Mouse (Mus musculus) G1E (cell line): ENCODE measurements around the gene Rai14.

Experiments
- CTCF ChIP-seq: IDR thresholded peaks from 2 replicates; pipeline ENCODE4 v1.5.1; 2012; ENCODE audit warnings: low read depth, low read length, inconsistent platforms, mixed read lengths
- GATA1 ChIP-seq: IDR thresholded peaks from 2 replicates; pipeline ENCODE4 v1.6.1; 2012; ENCODE audit warnings: borderline replicate concordance, low read length, inconsistent platforms, mixed read lengths
- GATA2 ChIP-seq: IDR thresholded peaks from 2 replicates; pipeline ENCODE4 v1.6.1; 2012; ENCODE audit warnings: low read depth, low read length, inconsistent platforms, borderline replicate concordance
- POLR2AphosphoS5 ChIP-seq: IDR thresholded peaks from 2 replicates; pipeline ENCODE4 v1.6.1; 2012; ENCODE audit warnings: low read depth, low read length, inconsistent platforms; ENCODE audit not compliant: insufficient replicate concordance
- TAL1 ChIP-seq: conservative IDR thresholded peaks from 2 replicates; pipeline ENCODE4 v1.6.1; 2012; ENCODE audit warnings: low read depth, low read length, inconsistent platforms, mixed read lengths

DNA sequence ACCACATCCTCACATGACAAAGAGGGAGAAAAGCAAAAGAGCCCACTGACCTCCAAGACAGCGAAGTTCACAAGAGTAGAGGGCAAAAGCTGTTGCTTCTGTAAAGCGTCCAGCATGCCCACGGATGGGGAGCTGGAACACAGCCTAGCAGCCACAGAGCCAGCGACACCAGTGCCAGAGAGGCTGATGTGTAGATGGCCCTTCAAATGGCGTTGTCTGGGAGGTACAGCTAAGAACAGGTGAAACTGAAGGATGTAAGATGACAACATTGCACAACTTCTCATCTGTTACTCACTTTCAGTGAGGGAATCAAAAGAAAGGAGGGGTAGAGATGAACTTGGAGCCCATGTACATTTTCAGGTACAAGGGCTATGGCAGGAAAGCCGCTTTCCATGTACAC, 47.0 kb upstream of the Rai14 start:
- TF ChIP-seq CTCF (no peak), TAL1 (no peak), POLR2AphosphoS5 (no peak), GATA1 (no peak), GATA2 (no peak)
